Mouse (Mus musculus) cerebellum, adult 2 months (tissue): ENCODE measurements around the gene Mff.

ENCODE experiments used
- CTCF ChIP-seq: fragments of 200-500 bp; IDR thresholded peaks from 2 replicates; pipeline ENCODE4 v1.5.1; 2011; ENCODE audit warnings: low read depth, mild to moderate bottlenecking, control low read depth, low read length, moderate library complexity, borderline replicate concordance; ENCODE audit not compliant: insufficient read depth
- POLR2A ChIP-seq: fragments of 200-500 bp; IDR thresholded peaks from 2 replicates; pipeline ENCODE4 v1.6.1; 2011; ENCODE audit warnings: low read length, control low read depth, borderline replicate concordance; ENCODE audit not compliant: insufficient read depth

- TF ChIP-seq POLR2A (no peak), CTCF (no peak)
Measured at GRCm38 (mm10) chr1:82771022-82771586, 46.4 kb downstream of the Mff start, which contains the start of gene Gm47791.
